Mouse (Mus musculus): ENCODE results near the gene Fthl17b. TPM values are rescaled to one million over a fixed set of nuclear protein-coding genes. Genes with fewer than 3 reads are reported as not detected.
"Not testable (repeated sequence)": the region's sequence is repeated elsewhere in the genome, so short reads cannot be mapped to it uniquely, and the experiment has no call there.

Gene Fthl17b
- not detected in 2 replicates for polyA plus RNA-seq (2015; fragmentation: Nextera tagmentation; extraction: Ambion mirVana)

- not testable (repeated sequence) for ATAC-seq; H3K9me3 ChIP-seq; H3K36me3 ChIP-seq; H3K4me2 ChIP-seq (replicated peaks); H3K27me3 ChIP-seq (replicated peaks); H3K27ac ChIP-seq; H3K4me3 ChIP-seq (replicated peaks); H3K9ac ChIP-seq; H3K4me1 ChIP-seq (replicated peaks)
- WGBS, result 92% methylated on average over 4 of the region's 11 CpGs
Measured at GRCm38 (mm10) chrX:8962875-8963274, at the start of gene Fthl17b. Gene Fthl17b (minus strand): TSS chrX:8962975.

GRCm38 (mm10) chrX:8986655-8987054, 23.9 kb upstream of the Fthl17b start, which contains the start of gene Fthl17d:
Gene Fthl17d (minus strand): TSS chrX:8986755.
- H3K36me3 ChIP-seq; H3K4me2 ChIP-seq (replicated peaks); H3K9ac ChIP-seq; H3K27ac ChIP-seq; H3K9me3 ChIP-seq; H3K27me3 ChIP-seq (replicated peaks); H3K4me1 ChIP-seq (replicated peaks); ATAC-seq; H3K4me3 ChIP-seq (replicated peaks): not testable (repeated sequence)
- WGBS, result no CpG with 5 or more reads among the region's 9 CpGs

GRCm38 (mm10) chrX:8976459-8976858, 13.7 kb upstream of the Fthl17b start, which contains the start of gene Fthl17c:
Gene Fthl17c (minus strand): TSS chrX:8976559.
- not testable (repeated sequence) for H3K4me2 ChIP-seq (replicated peaks); H3K9me3 ChIP-seq; H3K36me3 ChIP-seq; ATAC-seq; H3K4me3 ChIP-seq (replicated peaks); H3K27me3 ChIP-seq (replicated peaks); H3K9ac ChIP-seq; H3K27ac ChIP-seq; H3K4me1 ChIP-seq (replicated peaks)
- no CpG with 5 or more reads among the region's 11 CpGs for WGBS

DNA sequence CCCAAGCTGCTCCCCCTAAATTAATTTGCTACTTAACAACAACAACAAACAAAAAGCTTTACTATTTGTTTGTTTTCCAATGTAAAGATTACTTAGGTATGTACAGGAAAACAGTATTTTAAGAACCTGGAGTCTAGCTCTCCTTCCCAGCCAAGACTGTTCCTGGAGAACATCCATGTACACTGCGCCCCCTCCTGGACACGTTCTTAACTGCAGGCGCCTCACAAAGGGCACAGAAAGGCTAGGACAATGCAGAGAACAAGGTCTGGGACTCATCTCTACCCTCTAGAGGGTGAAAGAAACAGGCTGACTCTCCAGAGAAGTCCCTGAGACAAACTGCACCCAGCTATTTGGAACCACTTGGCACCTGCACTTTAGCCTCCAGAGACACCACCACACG, 1.8 kb upstream of the Fthl17b start:
- not testable (repeated sequence) for H3K27me3 ChIP-seq (replicated peaks); H3K9me3 ChIP-seq; H3K36me3 ChIP-seq; H3K27ac ChIP-seq; ATAC-seq; H3K4me1 ChIP-seq (replicated peaks); H3K4me2 ChIP-seq (replicated peaks); H3K9ac ChIP-seq; H3K4me3 ChIP-seq (replicated peaks)
- 44% methylated on average over 4 of the region's 4 CpGs for WGBS

DNA sequence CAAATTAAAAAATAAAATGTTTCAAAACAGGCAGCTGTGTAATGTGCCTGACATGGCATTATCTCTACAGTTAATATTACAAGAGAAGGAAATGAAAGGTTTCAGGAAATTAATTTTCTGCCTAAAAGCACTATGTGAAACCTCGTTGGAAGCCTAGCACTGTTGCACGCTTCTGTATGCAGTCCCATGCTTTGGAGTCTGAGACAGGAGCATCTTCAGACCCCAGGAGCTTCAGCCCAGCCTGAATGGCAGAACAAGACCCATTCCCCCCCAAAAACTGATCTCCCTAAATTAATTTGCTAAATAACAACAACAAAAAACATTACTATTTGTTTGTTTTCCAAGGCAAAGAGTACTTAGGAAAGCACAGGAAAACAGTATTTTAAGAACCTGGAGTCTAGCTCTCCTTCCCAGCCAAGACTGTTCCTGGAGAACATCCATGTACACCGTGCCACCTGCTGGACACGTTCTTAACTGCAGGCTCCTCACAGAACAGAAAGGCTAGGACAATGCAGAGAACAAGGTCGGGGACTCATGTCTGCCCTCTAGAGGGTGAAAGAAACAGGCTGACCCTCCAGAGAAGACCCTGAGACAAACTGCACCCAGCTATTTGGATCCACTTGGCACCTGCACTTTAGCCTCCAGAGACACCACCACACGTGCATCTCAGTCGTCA, 14.5 kb downstream of the Fthl17b start:
- not testable (repeated sequence) for H3K4me2 ChIP-seq (replicated peaks); H3K9ac ChIP-seq; H3K4me3 ChIP-seq (replicated peaks); H3K27ac ChIP-seq; H3K27me3 ChIP-seq (replicated peaks); H3K4me1 ChIP-seq (replicated peaks); ATAC-seq; H3K36me3 ChIP-seq; H3K9me3 ChIP-seq
- WGBS, result 23% methylated on average over 7 of the region's 7 CpGs

DNA sequence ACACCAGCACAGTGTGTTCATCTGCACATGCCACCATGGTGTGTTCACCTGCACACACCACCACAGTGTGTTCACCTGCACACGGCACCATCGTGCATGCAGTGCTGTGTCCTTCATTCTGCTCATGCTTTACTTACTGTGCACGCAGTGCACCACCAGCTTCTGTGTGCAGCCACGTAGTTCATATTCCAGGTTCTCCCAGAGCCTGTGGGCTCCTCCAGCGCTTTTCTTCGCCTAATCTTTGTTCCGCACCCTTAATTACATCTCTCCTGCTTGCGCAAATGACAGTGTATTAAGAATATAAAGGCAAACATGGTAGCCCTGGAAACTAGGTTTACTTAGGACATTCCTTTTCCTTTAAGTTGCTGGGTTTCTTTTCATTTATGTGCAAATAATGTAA, 18.7 kb downstream of the Fthl17b start:
- H3K4me1 ChIP-seq (replicated peaks), result no peaks in the 10 kb centered on the region
- no peak overlapping the region for H3K9ac ChIP-seq
- H3K27me3 ChIP-seq (replicated peaks), result no peaks in the 10 kb centered on the region
- H3K4me2 ChIP-seq (replicated peaks), result no peak overlapping the region
- no peak overlapping the region for H3K4me3 ChIP-seq (replicated peaks)
- no peaks in the 10 kb centered on the region for H3K36me3 ChIP-seq
- H3K9me3 ChIP-seq, result no peaks in the 10 kb centered on the region
- ATAC-seq, result no peak
- H3K27ac ChIP-seq, result no peak overlapping the region
- WGBS, result 71% methylated on average over 8 of the region's 8 CpGs

GRCm38 (mm10) chrX:8927308-8927707, 35.5 kb downstream of the Fthl17b start:
- no peak overlapping the region for H3K4me3 ChIP-seq (replicated peaks)
- H3K36me3 ChIP-seq, result no peaks in the 10 kb centered on the region
- H3K27ac ChIP-seq, result no peak overlapping the region
- H3K9ac ChIP-seq, result no peak overlapping the region
- H3K9me3 ChIP-seq, result no peaks in the 10 kb centered on the region
- ATAC-seq, result no peak
- H3K27me3 ChIP-seq (replicated peaks), result no peaks in the 10 kb centered on the region
- WGBS, result 31% methylated on average over 4 of the region's 4 CpGs
- H3K4me2 ChIP-seq (replicated peaks), result no peak overlapping the region
- H3K4me1 ChIP-seq (replicated peaks), result no peaks in the 10 kb centered on the region

DNA sequence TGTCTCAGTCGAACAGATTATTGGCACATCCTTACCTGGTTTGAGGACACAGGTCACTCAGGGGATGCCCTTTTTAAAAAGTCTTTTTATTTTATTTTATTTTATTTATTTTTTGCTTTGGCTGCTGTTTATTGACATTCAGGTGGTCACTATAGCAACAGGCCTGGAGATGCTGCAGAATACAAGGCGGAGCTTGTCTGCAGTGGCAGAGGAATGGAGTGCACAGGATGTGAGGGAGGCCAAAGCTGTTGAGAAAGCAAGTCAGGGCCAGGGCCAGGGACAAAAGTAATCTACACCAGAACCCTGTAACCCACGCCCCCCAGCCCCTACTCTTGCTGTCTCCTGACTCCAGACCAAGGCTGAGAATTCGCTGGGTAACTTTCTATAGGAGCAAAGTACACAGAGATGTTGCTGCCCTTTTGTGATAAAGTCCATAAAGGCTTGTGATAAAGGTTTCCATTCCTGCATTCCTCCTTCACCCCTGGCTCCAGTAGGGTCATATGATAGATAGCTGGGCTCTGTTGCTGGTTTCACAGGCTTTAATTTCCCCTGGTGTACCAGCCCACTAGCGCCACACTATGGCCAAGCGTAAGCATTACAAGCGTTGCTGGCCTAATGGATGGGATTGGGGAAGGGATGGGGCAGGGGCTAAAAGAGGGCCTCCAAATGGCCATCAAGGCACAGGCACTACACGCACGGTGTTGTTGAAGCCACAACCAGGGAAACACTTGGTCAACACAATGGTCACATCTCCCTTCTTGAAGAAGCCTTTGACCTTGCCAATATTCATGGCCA, 40.8 kb downstream of the Fthl17b start:
- 0 out of 2 replicates have a peak, but pooled peaks have one; percentile 17 for ATAC-seq
- WGBS, result 46% methylated on average over 9 of the region's 9 CpGs
- Histone ChIP-seq H3K4me2 (replicated peaks) (no peak overlapping the region), H3K36me3 (no peaks in the 10 kb centered on the region), H3K27ac (no peak overlapping the region), H3K4me3 (replicated peaks) (no peak overlapping the region), H3K9me3 (no peaks in the 10 kb centered on the region), H3K27me3 (replicated peaks) (no peaks in the 10 kb centered on the region), H3K9ac (no peak overlapping the region), H3K4me1 (replicated peaks) (no peaks in the 10 kb centered on the region)

- no peak overlapping the region for H3K9ac ChIP-seq
- ATAC-seq, result no peak
- WGBS, result 69% methylated on average over 4 of the region's 4 CpGs
- no peaks in the 10 kb centered on the region for H3K4me1 ChIP-seq (replicated peaks)
- H3K27me3 ChIP-seq (replicated peaks), result no peaks in the 10 kb centered on the region
- no peaks in the 10 kb centered on the region for H3K36me3 ChIP-seq
- no peaks in the 10 kb centered on the region for H3K9me3 ChIP-seq
- H3K4me3 ChIP-seq (replicated peaks), result no peak overlapping the region
- H3K27ac ChIP-seq, result no peak overlapping the region
- H3K4me2 ChIP-seq (replicated peaks), result no peak overlapping the region
Measured at GRCm38 (mm10) chrX:8921080-8921479, 41.7 kb downstream of the Fthl17b start.

Other genes starting within 250 kb of the Fthl17b start
- gene Ssx9, start 214.5 kb downstream of the Fthl17b start, polyA plus RNA-seq (2015; fragmentation: Nextera tagmentation; extraction: Ambion mirVana), result not detected in 2 replicates
- gene Ssxb5, start 159.3 kb downstream of the Fthl17b start, polyA plus RNA-seq (2015; fragmentation: Nextera tagmentation; extraction: Ambion mirVana), result not detected in 2 replicates
- not detected in 2 replicates for gene Gm6592, start 119.0 kb downstream of the Fthl17b start, polyA plus RNA-seq (2015; fragmentation: Nextera tagmentation; extraction: Ambion mirVana)
- not detected in 2 replicates for gene Gm5751, start 88.7 kb downstream of the Fthl17b start, polyA plus RNA-seq (2015; fragmentation: Nextera tagmentation; extraction: Ambion mirVana)
- 2.7 and 3.3 TPM in 2 replicates for gene B630019K06Rik, start 70.6 kb downstream of the Fthl17b start, polyA plus RNA-seq (2015; fragmentation: Nextera tagmentation; extraction: Ambion mirVana)
- not detected in 2 replicates for gene Fthl17c, start 13.6 kb upstream of the Fthl17b start, polyA plus RNA-seq (2015; fragmentation: Nextera tagmentation; extraction: Ambion mirVana)
- gene Fthl17d, start 23.8 kb upstream of the Fthl17b start, polyA plus RNA-seq (2015; fragmentation: Nextera tagmentation; extraction: Ambion mirVana), result not detected in 2 replicates
- not detected in 2 replicates for gene Fthl17e, start 70.5 kb upstream of the Fthl17b start, polyA plus RNA-seq (2015; fragmentation: Nextera tagmentation; extraction: Ambion mirVana)
- gene Fthl17f, start 100.0 kb upstream of the Fthl17b start, polyA plus RNA-seq (2015; fragmentation: Nextera tagmentation; extraction: Ambion mirVana), result not detected in 2 replicates
- not detected in 2 replicates for gene 4930402K13Rik, start 141.6 kb upstream of the Fthl17b start, polyA plus RNA-seq (2015; fragmentation: Nextera tagmentation; extraction: Ambion mirVana)
- 0.69 and 0.78 TPM in 2 replicates for gene Lancl3, start 236.9 kb upstream of the Fthl17b start, polyA plus RNA-seq (2015; fragmentation: Nextera tagmentation; extraction: Ambion mirVana)